Mouse (Mus musculus) layer of hippocampus, postnatal 14 days (tissue): ENCODE results near the gene Vamp5. TPM values are rescaled to one million over a fixed set of nuclear protein-coding genes. Genes with fewer than 3 reads are reported as not detected.
A peak's percentile ranks its signal among the peaks of the same experiment; 100 is the strongest.

Experiments used
- DNase-seq, 2 experiments: peaks; one replicate each; pipeline ENCODE4 v3.0.0; 2021 to 2022; ENCODE audit warnings: low spot score in 2 of 2, mixed read lengths in 1 of 2
- total RNA-seq, 2 experiments: library from RNA; stranded (reverse); gene quantifications; 2 replicates each; pipeline ENCODE4 v1.2.3; 2021

Gene Vamp5
- total RNA-seq, 2 experiments from 2014 or later, result 3.7 to 4.2 TPM

- peak; percentile 29 to 55 for DNase-seq
Measured at GRCm38 (mm10) chr6:72389941-72390771, 9.9 kb upstream of the Vamp5 start, which contains the start of gene Vamp8. TSS of gene Vamp8 (minus strand) at chr6:72390703.

- peak; percentile 8 to 49 for DNase-seq
Measured at GRCm38 (mm10) chr6:72389471-72389940, 9.2 kb upstream of the Vamp5 start.

- DNase-seq, result no peak
Measured at GRCm38 (mm10) chr6:72388791-72389329, 8.6 kb upstream of the Vamp5 start.

- no peak for DNase-seq
Measured at GRCm38 (mm10) chr6:72388266-72388665, 8.0 kb upstream of the Vamp5 start.

GRCm38 (mm10) chr6:72387816-72388215 is 7.5 kb upstream of the Vamp5 start:
- no peak for DNase-seq

GRCm38 (mm10) chr6:72386561-72386960 is 6.3 kb upstream of the Vamp5 start:
- no peak for DNase-seq

- DNase-seq, result no peak
Measured at GRCm38 (mm10) chr6:72385258-72385657, 5.0 kb upstream of the Vamp5 start.

- no peak for DNase-seq
Measured at GRCm38 (mm10) chr6:72383952-72384351, 3.7 kb upstream of the Vamp5 start.

- no peak for DNase-seq
Measured at GRCm38 (mm10) chr6:72383142-72383820, 3.0 kb upstream of the Vamp5 start.

GRCm38 (mm10) chr6:72382494-72382893 is 2.2 kb upstream of the Vamp5 start:
- no peak for DNase-seq

- no peak for DNase-seq
Measured at GRCm38 (mm10) chr6:72379377-72380130, 714 bp downstream of the Vamp5 start.

GRCm38 (mm10) chr6:72378510-72379234 is 1.6 kb downstream of the Vamp5 start:
- no peak for DNase-seq

- no peak for DNase-seq
Measured at GRCm38 (mm10) chr6:72374820-72375563, 5.3 kb downstream of the Vamp5 start.

- no peak for DNase-seq
Measured at GRCm38 (mm10) chr6:72374206-72374605, 6.1 kb downstream of the Vamp5 start.

- DNase-seq, result no peak
Measured at GRCm38 (mm10) chr6:72373184-72373583, 7.1 kb downstream of the Vamp5 start.

- no peak for DNase-seq
Measured at GRCm38 (mm10) chr6:72371571-72371970, 8.7 kb downstream of the Vamp5 start.

- DNase-seq, result peak in 1 of 2 experiments; percentile 58
Measured at GRCm38 (mm10) chr6:72371147-72371546, 9.1 kb downstream of the Vamp5 start.

- no peak for DNase-seq
Measured at GRCm38 (mm10) chr6:72370091-72370490, 10.2 kb downstream of the Vamp5 start.

GRCm38 (mm10) chr6:72369557-72369956 is 10.7 kb downstream of the Vamp5 start:
- no peak for DNase-seq

GRCm38 (mm10) chr6:72367460-72367974 is 12.8 kb downstream of the Vamp5 start:
- no peak for DNase-seq
